Mouse (Mus musculus) Patski (cell line): ENCODE measurements at regions not wholly inside any gene's neighbourhood (a gene's known extent, or its start where the extent isn't known, plus 50 kb on each side); places are given as distances from the start of the nearest gene placed in this dataset.

Experiments
- ATAC-seq: fragments of 100-300 bp; one replicate; pipeline ENCODE4 v1.8.0; 2021
- CTCF ChIA-PET: fragments of 350-600 bp; sonication (Branson Sonifier 250); formaldehyde crosslinking; loops from one replicate; lab custom pipeline; 2022; ENCODE audit warnings: inconsistent platforms; lab: Charles Lee
- POLR2A ChIA-PET: fragments of 350-600 bp; sonication (Branson Sonifier 250); formaldehyde crosslinking; loops from one replicate; lab custom pipeline; 2022; ENCODE audit warnings: antibody characterized with exemption, inconsistent platforms; lab: Charles Lee
- DNase-seq: peaks from one replicate; pipeline ENCODE4 v3.0.0-alpha.2; 2011; ENCODE audit warnings: low read depth, low spot score
- H3K27me3 ChIP-seq: fragments of 371-371 bp; one replicate; pipeline ENCODE4 v1.5.1; 2021
- CTCF ChIP-seq: fragments of 100-300 bp; IDR thresholded peaks from one replicate; pipeline ENCODE4 v1.5.1; 2021
- in situ Hi-C: fragments of 300-500 bp; cut with MboI; formaldehyde crosslinking; loops from 3 replicates; pipeline ENCODE4 v1.11.1; 2018; ENCODE audit warnings: low pct_unique_long_range_greater_than_20kb, mixed read lengths

- in situ Hi-C loops = no loop called here
- no peak for ATAC-seq
- no peak for TF ChIP-seq CTCF
- DNase-seq = no peak
- ChIA-PET POLR2A (no interaction called here), CTCF (interaction anchor here (1.4 to 1.5 kb wide), 2 partner anchors 9 to 80 kb away, joined by 3 read pairs; no protein-coding TSS in a partner anchor)
- no peaks in the 10 kb centered on the region for H3K27me3 ChIP-seq
These were observed 154.7 kb downstream of the Foxo1 start for GRCm38 (mm10) chr3:52422826-52423225.

GRCm38 (mm10) chr3:52416261-52416660 is 148.1 kb downstream of the Foxo1 start:
- DNase-seq (no peak), ATAC-seq (no peak)
- no peak for TF ChIP-seq CTCF
- in situ Hi-C loops = no loop called here
- CTCF ChIA-PET = interaction anchor here (1.1 to 1.4 kb wide), 2 partner anchors 17 to 73 kb away, joined by 3 to 4 read pairs; no protein-coding TSS in a partner anchor
- H3K27me3 ChIP-seq = no peaks in the 10 kb centered on the region
- POLR2A ChIA-PET = no interaction called here

GRCm38 (mm10) chr3:52415361-52415760 is 147.2 kb downstream of the Foxo1 start:
- ATAC-seq = no peak
- in situ Hi-C loops = no loop called here
- no peak for DNase-seq
- ChIA-PET POLR2A (no interaction called here), CTCF (no interaction called here)
- TF ChIP-seq CTCF = no peak
- H3K27me3 ChIP-seq = no peaks in the 10 kb centered on the region

- ATAC-seq = no peak
- no peak for DNase-seq
- TF ChIP-seq CTCF = no peak
- in situ Hi-C loops = no loop called here
- POLR2A ChIA-PET = interaction anchor here (0.5 kb wide), 1 partner anchor 82 kb away, joined by 3 read pairs; no protein-coding TSS in a partner anchor
- CTCF ChIA-PET = interaction anchor here (1.2 kb wide), 1 partner anchor 9 kb away, joined by 3 read pairs; no protein-coding TSS in a partner anchor
- H3K27me3 ChIP-seq = no peaks in the 10 kb centered on the region
These were observed 145.9 kb downstream of the Foxo1 start for GRCm38 (mm10) chr3:52414017-52414416.

GRCm38 (mm10) chr3:52413187-52413746 is 145.1 kb downstream of the Foxo1 start:
- no peak for TF ChIP-seq CTCF
- in situ Hi-C loops = no loop called here
- POLR2A ChIA-PET = interaction anchor here (0.5 kb wide), 1 partner anchor 81 kb away, joined by 3 read pairs; no protein-coding TSS in a partner anchor
- CTCF ChIA-PET = interaction anchor here (1.2 kb wide), 1 partner anchor 10 kb away, joined by 3 read pairs; no protein-coding TSS in a partner anchor
- ATAC-seq (no peak), DNase-seq (no peak)
- no peaks in the 10 kb centered on the region for H3K27me3 ChIP-seq

GRCm38 (mm10) chr3:52411356-52411755 is 143.2 kb downstream of the Foxo1 start:
- ATAC-seq = no peak
- DNase-seq = no peak
- no peaks in the 10 kb centered on the region for H3K27me3 ChIP-seq
- ChIA-PET POLR2A (interaction anchor here (1.1 kb wide), 1 partner anchor 165 kb away, joined by 3 read pairs; no protein-coding TSS in a partner anchor), CTCF (interaction anchor here (1.3 kb wide), 1 partner anchor 22 kb away, joined by 3 read pairs; no protein-coding TSS in a partner anchor)
- in situ Hi-C loops = no loop called here
- no peak for TF ChIP-seq CTCF

- DNase-seq = no peak
These were observed 141.3 kb downstream of the Foxo1 start for GRCm38 (mm10) chr3:52409465-52409864.

GRCm38 (mm10) chr3:52406778-52407318 is 138.7 kb downstream of the Foxo1 start:
- POLR2A ChIA-PET = interaction anchor here (1.2 kb wide), 1 partner anchor 15 kb away, joined by 3 read pairs; no protein-coding TSS in a partner anchor

More at GRCm38 (mm10) chr3:52409465-52409864, 141.3 kb downstream of the Foxo1 start:
- ChIA-PET POLR2A (no interaction called here), CTCF (interaction anchor here (0.7 to 1.0 kb wide), 2 partner anchors 9 to 349 kb away, joined by 3 read pairs; no protein-coding TSS in a partner anchor)
- peak; percentile 64 for ATAC-seq
- no peak for TF ChIP-seq CTCF
- no peaks in the 10 kb centered on the region for H3K27me3 ChIP-seq
- in situ Hi-C loops = no loop called here

GRCm38 (mm10) chr3:52404636-52405035 is 136.5 kb downstream of the Foxo1 start:
- DNase-seq = no peak
- H3K27me3 ChIP-seq = no peaks in the 10 kb centered on the region
- in situ Hi-C loops = no loop called here
- no peak for ATAC-seq
- no peak for TF ChIP-seq CTCF
- CTCF ChIA-PET = no interaction called here
- POLR2A ChIA-PET = no interaction called here

More at GRCm38 (mm10) chr3:52406778-52407318, 138.7 kb downstream of the Foxo1 start:
- no peak for DNase-seq
- in situ Hi-C loops = no loop called here
- H3K27me3 ChIP-seq = no peaks in the 10 kb centered on the region
- no peak for TF ChIP-seq CTCF
- ATAC-seq = no peak
- CTCF ChIA-PET = no interaction called here

- no peak for TF ChIP-seq CTCF
- no peaks in the 10 kb centered on the region for H3K27me3 ChIP-seq
- POLR2A ChIA-PET = no interaction called here
- CTCF ChIA-PET = no interaction called here
- ATAC-seq = no peak
- DNase-seq = no peak
- in situ Hi-C loops = no loop called here
These were observed 134.9 kb downstream of the Foxo1 start for GRCm38 (mm10) chr3:52403032-52403431.
